Mouse (Mus musculus): ENCODE results near the gene Timm8a1. TPM values are rescaled to one million over a fixed set of nuclear protein-coding genes. Genes with fewer than 3 reads are reported as not detected.
"Not testable (repeated sequence)": the region's sequence is repeated elsewhere in the genome, so short reads cannot be mapped to it uniquely, and the experiment has no call there.

Gene Timm8a1
- total and polyA plus RNA-seq, 3 experiments = 240 to 449 (median 267) TPM

DNA sequence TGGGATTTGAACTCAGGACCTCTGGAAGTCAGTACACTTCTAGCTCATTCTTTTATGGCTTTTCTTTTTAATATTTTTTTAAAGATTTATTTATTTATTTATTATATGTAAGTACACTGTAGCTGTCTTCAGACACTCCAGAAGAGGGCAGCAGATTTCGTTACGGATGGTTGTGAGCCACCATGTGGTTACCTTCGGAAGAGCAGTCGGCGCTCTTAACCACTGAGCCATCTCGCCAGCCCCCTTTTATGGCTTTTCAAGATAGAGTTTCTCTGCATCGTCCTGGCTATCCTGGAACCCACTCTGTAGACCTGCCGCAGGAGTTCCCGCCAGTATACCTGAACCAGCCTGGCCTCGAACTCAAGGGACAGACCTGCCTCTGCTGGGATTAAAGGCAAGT, 1.9 kb downstream of the Timm8a1 start:
- H3K4me1 ChIP-seq (ENCODE audit: control insufficient read depth in 1 of 2, insufficient read depth in 2 of 2, low read length in 2 of 2); H3K27me3 ChIP-seq (ENCODE audit: control insufficient read depth in 1 of 2, insufficient read depth in 2 of 2, low read length in 2 of 2); H3K9me3 ChIP-seq (replicated peaks; ENCODE audit: insufficient read depth, low read length): not testable (repeated sequence)
- peak overlapping the region; percentile 92 to 97 for H3K4me3 ChIP-seq (ENCODE audit: control insufficient read depth in 1 of 2, insufficient read depth in 1 of 2, low read depth in 2 of 2, low read length in 2 of 2)
- H3K79me2 ChIP-seq (ENCODE audit: control insufficient read depth, insufficient read depth, low read length, poor library complexity) = peaks cover 30% of the 10 kb centered on the region
- peak; percentile 89 for DNase-seq (ENCODE audit: low read depth, low spot score)
- H3K9ac ChIP-seq (ENCODE audit: control insufficient read depth, low read depth, low read length, poor library complexity, severe bottlenecking) = peak overlapping the region; percentile 99
- peak overlapping the region; percentile 51; the same call in 1 of the 2 replicates for H3K27ac ChIP-seq (ENCODE audit: control insufficient read depth, low read depth, low read length)
- H3K36me3 ChIP-seq (ENCODE audit: control insufficient read depth in 1 of 2, insufficient read depth in 2 of 2, low read length in 2 of 2) = peaks cover 34 to 38% of the 10 kb centered on the region in 2 experiments
- peak; percentile 49 for TF ChIP-seq SMC3 (IDR thresholded peaks at IDR 0.05; ENCODE audit: low read depth, low read length)
- peak; percentile 73 for TF ChIP-seq MYC (IDR thresholded peaks at IDR 0.05; ENCODE audit: low read depth, low read length)
- 0 out of 2 replicates have a peak, but pooled peaks have one; percentile 3 for TF ChIP-seq E2F4 (IDR thresholded peaks at IDR 0.05; ENCODE audit: borderline replicate concordance, low read depth, low read length)
- TF ChIP-seq CTCF (IDR thresholded peaks at IDR 0.05 in 2 of 3, conservative IDR thresholded peaks at IDR 0.05 in 1 of 3; ENCODE audit: control insufficient read depth in 1 of 3, insufficient read depth in 1 of 3, low read depth in 2 of 3, low read length in 3 of 3, poor library complexity in 1 of 3, severe bottlenecking in 1 of 3) = peak in 2 of 3 experiments; percentile 50 to 66; a peak in 4 of 6 replicates
- 0 out of 2 replicates have a peak, but pooled peaks have one; percentile 34 for TF ChIP-seq ZC3H11A (IDR thresholded peaks at IDR 0.05; ENCODE audit: low read depth, low read length)
- 0 out of 2 replicates have a peak, but pooled peaks have one; percentile 16 for TF ChIP-seq POLR2AphosphoS2 (IDR thresholded peaks at IDR 0.05; ENCODE audit: low read length)
- 0 out of 2 replicates have a peak, but pooled peaks have one; percentile 3 for TF ChIP-seq JUND (IDR thresholded peaks at IDR 0.05; ENCODE audit: low read depth, low read length)
- TF ChIP-seq HCFC1 (IDR thresholded peaks at IDR 0.05; ENCODE audit: low read depth, low read length) = 0 out of 2 replicates have a peak, but pooled peaks have one; percentile 47
- TF ChIP-seq SIN3A (IDR thresholded peaks at IDR 0.05; ENCODE audit: low read length) = peak; percentile 80
- TF ChIP-seq MAX (IDR thresholded peaks at IDR 0.05; ENCODE audit: low read length) = peak; percentile 61; the same call in 1 of the 2 replicates
- TF ChIP-seq ZNF384 (IDR thresholded peaks at IDR 0.05; ENCODE audit: low read depth, low read length) = 0 out of 2 replicates have a peak, but pooled peaks have one; percentile 30
- 0 out of 2 replicates have a peak, but pooled peaks have one; percentile 23 for TF ChIP-seq MXI1 (IDR thresholded peaks at IDR 0.05; ENCODE audit: low read depth, low read length)

GRCm38 (mm10) chrX:134533346-134533745, 8.3 kb downstream of the Timm8a1 start:
- no peak for TF ChIP-seq MEF2A (IDR thresholded peaks at IDR 0.05; ENCODE audit: extremely low read depth, insufficient replicate concordance, low read depth, low read length, poor library complexity, severe bottlenecking)
- no peak for TF ChIP-seq GABPA (IDR thresholded peaks at IDR 0.05; ENCODE audit: low read depth, low read length)
- no peak for TF ChIP-seq ELF1 (IDR thresholded peaks at IDR 0.05; ENCODE audit: low read depth, low read length)
- no peak for TF ChIP-seq CHD2 (IDR thresholded peaks at IDR 0.05; ENCODE audit: low read length)
- TF ChIP-seq POLR2A (IDR thresholded peaks at IDR 0.05; ENCODE audit: control insufficient read depth in 1 of 2, insufficient read depth in 1 of 2, low read depth in 1 of 2, low read length in 2 of 2, poor library complexity in 1 of 2) = no peak
- peak; percentile 74; the same call in 1 of the 2 replicates for TF ChIP-seq MYC (IDR thresholded peaks at IDR 0.05; ENCODE audit: low read depth, low read length)
- TF ChIP-seq SIN3A (IDR thresholded peaks at IDR 0.05; ENCODE audit: low read length) = no peak
- TF ChIP-seq CTCF (IDR thresholded peaks at IDR 0.05 in 2 of 3, conservative IDR thresholded peaks at IDR 0.05 in 1 of 3; ENCODE audit: control insufficient read depth in 1 of 3, insufficient read depth in 1 of 3, low read depth in 2 of 3, low read length in 3 of 3, poor library complexity in 1 of 3, severe bottlenecking in 1 of 3) = peak in 1 of 3 experiments; percentile 56; a peak in 2 of 6 replicates
- TF ChIP-seq ZKSCAN1 (IDR thresholded peaks at IDR 0.05; ENCODE audit: low read depth, low read length) = no peak
- TF ChIP-seq BHLHE40 (IDR thresholded peaks at IDR 0.05; ENCODE audit: borderline replicate concordance, low read depth, low read length) = no peak
- no peak for TF ChIP-seq UBTF (IDR thresholded peaks at IDR 0.05; ENCODE audit: borderline replicate concordance, insufficient read depth, low read depth, low read length)
- TF ChIP-seq RAD21 (IDR thresholded peaks at IDR 0.05; ENCODE audit: low read depth, low read length) = peak; percentile 20; the same call in 1 of the 2 replicates
- TF ChIP-seq JUND (IDR thresholded peaks at IDR 0.05; ENCODE audit: low read depth, low read length) = no peak
- no peak for TF ChIP-seq TAL1 (IDR thresholded peaks at IDR 0.05; ENCODE audit: low read length)
- TF ChIP-seq SMC3 (IDR thresholded peaks at IDR 0.05; ENCODE audit: low read depth, low read length) = peak; percentile 36; the same call in 1 of the 2 replicates
- TF ChIP-seq TCF12 (IDR thresholded peaks at IDR 0.05; ENCODE audit: low read depth, low read length) = no peak
- TF ChIP-seq CHD1 (IDR thresholded peaks at IDR 0.05; ENCODE audit: low read depth, low read length) = no peak
- TF ChIP-seq MAZ (IDR thresholded peaks at IDR 0.05; ENCODE audit: low read depth, low read length) = no peak
- TF ChIP-seq POLR2AphosphoS2 (IDR thresholded peaks at IDR 0.05; ENCODE audit: low read length) = no peak
- no peak for TF ChIP-seq ZMIZ1 (IDR thresholded peaks at IDR 0.05; ENCODE audit: low read depth, low read length)
- no peak for TF ChIP-seq RCOR1 (IDR thresholded peaks at IDR 0.05; ENCODE audit: low read depth, low read length)
- TF ChIP-seq E2F4 (IDR thresholded peaks at IDR 0.05; ENCODE audit: borderline replicate concordance, low read depth, low read length) = no peak
- no peak for TF ChIP-seq NELFE (IDR thresholded peaks at IDR 0.05; ENCODE audit: low read depth, low read length)
- Histone ChIP-seq H3K79me2 (ENCODE audit: control insufficient read depth, insufficient read depth, low read length, poor library complexity) (peaks cover 1% of the 10 kb centered on the region; the same call in 1 of the 2 replicates), H3K9ac (ENCODE audit: control insufficient read depth, low read depth, low read length, poor library complexity, severe bottlenecking) (no peak overlapping the region), H3K27me3 (ENCODE audit: control insufficient read depth in 1 of 2, insufficient read depth in 2 of 2, low read length in 2 of 2) (no peaks in the 10 kb centered on the region), H3K27ac (ENCODE audit: control insufficient read depth, low read depth, low read length) (no peak overlapping the region), H3K4me1 (ENCODE audit: control insufficient read depth in 1 of 2, insufficient read depth in 2 of 2, low read length in 2 of 2) (no peaks in the 10 kb centered on the region), H3K9me3 (replicated peaks; ENCODE audit: insufficient read depth, low read length) (no peaks in the 10 kb centered on the region), H3K4me3 (ENCODE audit: control insufficient read depth in 1 of 2, insufficient read depth in 1 of 2, low read depth in 2 of 2, low read length in 2 of 2) (no peak overlapping the region), H3K36me3 (ENCODE audit: control insufficient read depth in 1 of 2, insufficient read depth in 2 of 2, low read length in 2 of 2) (peaks cover 10 to 16% of the 10 kb centered on the region in 2 experiments)
- DNase-seq (ENCODE audit: low read depth, low spot score) = peak; percentile 22
